Mouse (Mus musculus): Measurements from ENCODE around the gene Slc22a23.

GRCm38 (mm10) chr13:34347960-34348889, 3.2 kb upstream of the Slc22a23 start:
- TF ChIP-seq CHD2 (IDR thresholded peaks at IDR 0.05; ENCODE audit: low read depth, low read length) (no peak), MAFK (IDR thresholded peaks at IDR 0.05; ENCODE audit: insufficient read depth, low read depth, low read length) (peak; percentile 46; the same call in 1 of the 2 replicates), ZC3H11A (IDR thresholded peaks at IDR 0.05; ENCODE audit: borderline replicate concordance, low read depth, low read length) (no peak), ZNF384 (IDR thresholded peaks at IDR 0.05; ENCODE audit: low read depth, low read length) (0 out of 2 replicates have a peak, but pooled peaks have one; percentile 28)

All from ES-E14 (cell line).